Mouse (Mus musculus) embryonic facial prominence, embryonic 11.5 days (tissue): ENCODE results near the gene Rpl34. TPM values are rescaled to one million over a fixed set of nuclear protein-coding genes. Genes with fewer than 3 reads are reported as not detected.

Experiments used
- ATAC-seq: fragments of 200-750 bp; cut with Nextera tagmentation; replicated peaks from 2 replicates; pipeline ENCODE4 v1.8.0; 2017; ENCODE audit warnings: low read depth; ENCODE audit not compliant: insufficient number of reproducible peaks, low FRiP score, low TSS enrichment
- DNase-seq: peaks from one replicate; pipeline ENCODE4 v3.0.0-alpha.2; 2015; ENCODE audit warnings: low spot score
- H3K27ac ChIP-seq: fragments of 300-500 bp; sonication (generic); replicated peaks from 2 replicates; pipeline ENCODE4 v1.5.1; 2014; ENCODE audit warnings: mild to moderate bottlenecking, low read depth, low read length, control low read depth
- H3K27me3 ChIP-seq: fragments of 300-500 bp; sonication (generic); 2 replicates; pipeline ENCODE4 v1.6.1; 2014; ENCODE audit warnings: mild to moderate bottlenecking, low read length, moderate library complexity, mixed read lengths; ENCODE audit not compliant: control insufficient read depth, insufficient read depth
- H3K36me3 ChIP-seq: fragments of 300-500 bp; sonication (generic); replicated peaks from 2 replicates; pipeline ENCODE4 v1.6.1; 2014; ENCODE audit warnings: low read depth, mild to moderate bottlenecking, low read length, moderate library complexity, mixed read lengths; ENCODE audit not compliant: control insufficient read depth, insufficient read depth
- H3K4me1 ChIP-seq: fragments of 300-500 bp; sonication (generic); 2 replicates; pipeline ENCODE4 v1.6.1; 2014; ENCODE audit warnings: low read length, mixed read lengths; ENCODE audit not compliant: control insufficient read depth, insufficient read depth
- H3K4me2 ChIP-seq: fragments of 300-500 bp; sonication (generic); 2 replicates; pipeline ENCODE4 v1.6.1; 2014; ENCODE audit warnings: low read depth, mild to moderate bottlenecking, control low read depth, low read length, moderate library complexity
- H3K4me3 ChIP-seq: fragments of 300-500 bp; sonication (generic); 2 replicates; pipeline ENCODE4 v1.5.1; 2014; ENCODE audit warnings: low read depth, low read length, control low read depth
- H3K9ac ChIP-seq: fragments of 300-500 bp; sonication (generic); replicated peaks from 2 replicates; pipeline ENCODE4 v1.6.1; 2014; ENCODE audit warnings: mild to moderate bottlenecking, control low read depth, low read length
- H3K9me3 ChIP-seq: fragments of 300-500 bp; sonication (generic); replicated peaks from 2 replicates; pipeline ENCODE4 v1.6.1; 2016; ENCODE audit warnings: mild to moderate bottlenecking, low read length, inconsistent platforms, mixed read lengths; ENCODE audit not compliant: control insufficient read depth
- WGBS: fragments of 180-500 bp; shearing (Covaris S2); extraction: QIAGEN DNeasy Blood & Tissue Kit; methylation state at CpG from one replicate; pipeline ENCODE4 v1.1.7; 2014; 5-methylcytosine and 5-hydroxymethylcytosine counted together
- polyA plus RNA-seq: library from polyadenylated mRNA; unstranded; fragments of >200 nt; fragmentation: Nextera tagmentation; extraction: Ambion mirVana; gene quantifications from 2 replicates; pipeline ENCODE4 v1.2.1, GENCODE M21; 2014

Rpl34 gene
- polyA plus RNA-seq, 1 experiment from 2014 or later, result 760 TPM

- H3K27me3 ChIP-seq, result no peaks in the 10 kb centered on the region
- no peak for DNase-seq
- no peaks in the 10 kb centered on the region for H3K36me3 ChIP-seq
- no peak overlapping the region for H3K27ac ChIP-seq
- H3K4me3 ChIP-seq, result no peak overlapping the region
- no peaks in the 10 kb centered on the region for H3K4me1 ChIP-seq
- H3K9ac ChIP-seq, result no peak overlapping the region
- H3K4me2 ChIP-seq, result no peak overlapping the region
- H3K9me3 ChIP-seq, result no peaks in the 10 kb centered on the region
- ATAC-seq, result no peak
- 94% methylated on average over 19 of the region's 19 CpGs for WGBS
Observed at GRCm38 (mm10) chr3:130677671-130678460, 52.3 kb downstream of the Rpl34 start.

Other genes with a start within 250 kb of the Rpl34 start
- gene Etnppl, start 113.0 kb downstream of the Rpl34 start, polyA plus RNA-seq, result not detected in 2 replicates
- gene Ostc, start 21.0 kb downstream of the Rpl34 start, polyA plus RNA-seq, result 385 and 403 TPM in 2 replicates